Mouse (Mus musculus): ENCODE data around the gene Sarnp. TPM values are rescaled to one million over a fixed set of nuclear protein-coding genes. Genes with fewer than 3 reads are reported as not detected.
A peak's percentile ranks its signal among the peaks of the same experiment; 100 is the strongest.

The Sarnp gene
- polyA plus RNA-seq, 1 experiment = 45.2 TPM

DNA sequence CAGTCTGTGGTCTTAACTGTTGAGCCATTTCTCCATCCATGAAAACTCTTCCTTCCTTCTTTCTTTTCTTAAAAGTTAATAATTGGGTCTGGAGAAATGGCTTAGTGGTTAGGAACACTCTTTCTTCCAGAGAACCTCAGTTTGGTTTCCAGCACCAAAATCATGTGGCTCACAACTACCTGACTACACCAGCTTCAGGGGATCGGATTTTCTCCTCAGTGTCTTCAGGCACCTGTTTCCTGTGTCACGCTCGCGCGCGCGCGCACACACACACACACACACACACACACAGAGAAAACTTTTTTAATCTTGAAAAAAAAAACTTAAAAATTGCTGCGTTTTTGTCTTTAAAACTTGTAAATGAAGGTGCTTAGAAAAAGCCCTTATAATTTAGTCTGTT, 6.7 kb downstream of the Sarnp start:
- WGBS = 82% methylated on average over 9 of the region's 9 CpGs
- Histone ChIP-seq H3K4me1 (ENCODE audit: control insufficient read depth, insufficient read depth, low read length) (no peaks in the 10 kb centered on the region; the same call in 1 of the 2 replicates), H3K4me3 (replicated peaks; ENCODE audit: control insufficient read depth, low read depth, low read length) (no peak overlapping the region), H3K27ac (ENCODE audit: control insufficient read depth, insufficient read depth, low read depth, low read length, poor library complexity) (no peak overlapping the region)
- TF ChIP-seq CTCF (IDR thresholded peaks at IDR 0.05; ENCODE audit: control insufficient read depth, insufficient read depth, low read length) (no peak), POLR2A (IDR thresholded peaks at IDR 0.05; ENCODE audit: borderline replicate concordance, control insufficient read depth, low read depth, low read length) (no peak)

DNA sequence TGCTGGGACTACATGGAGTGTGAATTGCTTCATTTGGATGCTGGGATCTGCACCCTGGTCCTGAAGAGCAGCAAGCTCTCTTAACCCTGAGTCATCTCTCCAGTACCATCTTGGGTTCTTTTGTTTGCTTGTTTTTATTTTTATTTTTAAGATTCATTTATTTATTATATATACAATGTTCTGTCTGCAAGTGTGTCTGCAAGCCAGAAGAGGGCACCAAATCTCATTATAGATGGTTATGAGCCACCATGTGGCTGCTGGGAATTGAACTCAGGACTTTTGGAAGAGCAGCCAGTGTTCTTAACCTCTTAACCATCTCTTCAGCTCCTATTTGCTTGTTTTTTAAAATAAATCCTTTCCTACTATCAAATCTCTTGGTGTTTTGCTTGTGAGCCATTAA, 20.3 kb downstream of the Sarnp start:
- H3K4me3 ChIP-seq (replicated peaks; ENCODE audit: control insufficient read depth, low read depth, low read length) = no peak overlapping the region
- no peaks in the 10 kb centered on the region for H3K4me1 ChIP-seq (ENCODE audit: control insufficient read depth, insufficient read depth, low read length)
- no peak overlapping the region for H3K27ac ChIP-seq (ENCODE audit: control insufficient read depth, insufficient read depth, low read depth, low read length, poor library complexity)
- TF ChIP-seq CTCF (IDR thresholded peaks at IDR 0.05; ENCODE audit: control insufficient read depth, insufficient read depth, low read length) = no peak
- TF ChIP-seq POLR2A (IDR thresholded peaks at IDR 0.05; ENCODE audit: borderline replicate concordance, control insufficient read depth, low read depth, low read length) = no peak

DNA sequence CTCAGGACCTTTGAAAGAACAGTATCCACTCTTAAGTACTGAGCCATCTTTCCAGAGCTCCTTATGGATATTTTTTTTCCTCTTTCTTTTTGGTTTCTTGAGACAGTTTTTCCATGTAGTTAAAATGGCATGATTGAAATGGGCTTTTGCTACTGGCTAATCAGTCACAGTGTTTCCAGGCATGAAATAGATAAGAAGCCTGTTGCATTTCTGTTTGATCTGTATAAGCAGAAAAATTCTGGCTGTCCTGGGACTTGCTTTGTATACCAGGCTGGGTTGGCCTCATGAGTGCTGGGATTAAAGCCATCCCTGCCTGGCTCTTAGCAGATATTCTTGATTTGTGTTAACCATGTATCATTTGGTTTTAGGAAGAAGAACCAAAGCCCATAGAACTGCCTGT, 22.3 kb downstream of the Sarnp start:
- Histone ChIP-seq H3K4me3 (replicated peaks; ENCODE audit: control insufficient read depth, low read depth, low read length) (no peak overlapping the region), H3K27ac (ENCODE audit: control insufficient read depth, insufficient read depth, low read depth, low read length, poor library complexity) (no peak overlapping the region), H3K4me1 (ENCODE audit: control insufficient read depth, insufficient read depth, low read length) (no peaks in the 10 kb centered on the region)
- TF ChIP-seq CTCF (IDR thresholded peaks at IDR 0.05; ENCODE audit: control insufficient read depth, insufficient read depth, low read length) = no peak
- TF ChIP-seq POLR2A (IDR thresholded peaks at IDR 0.05; ENCODE audit: borderline replicate concordance, control insufficient read depth, low read depth, low read length) = no peak

DNA sequence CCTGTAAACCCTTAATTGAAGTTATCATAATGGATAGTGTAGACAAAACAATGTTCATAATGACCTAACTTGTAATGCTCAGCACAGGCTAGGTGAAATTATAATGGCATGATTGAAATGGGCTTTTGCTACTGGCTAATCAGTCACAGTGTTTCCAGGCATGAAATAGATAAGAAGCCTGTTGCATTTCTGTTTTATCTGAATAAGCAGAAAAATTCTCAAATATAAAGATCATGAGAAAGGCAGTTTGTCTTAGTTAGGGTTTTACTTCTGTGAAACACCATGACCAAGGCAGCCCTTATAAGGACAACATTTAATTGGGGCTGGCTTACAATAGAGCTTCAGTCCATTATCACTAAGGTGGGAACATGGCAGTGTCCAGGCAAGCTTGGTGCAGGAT, 23.5 kb downstream of the Sarnp start:
- TF ChIP-seq CTCF (IDR thresholded peaks at IDR 0.05; ENCODE audit: control insufficient read depth, insufficient read depth, low read length) (no peak), POLR2A (IDR thresholded peaks at IDR 0.05; ENCODE audit: borderline replicate concordance, control insufficient read depth, low read depth, low read length) (no peak)
- H3K4me3 ChIP-seq (replicated peaks; ENCODE audit: control insufficient read depth, low read depth, low read length) = no peak overlapping the region
- H3K27ac ChIP-seq (ENCODE audit: control insufficient read depth, insufficient read depth, low read depth, low read length, poor library complexity) = no peak overlapping the region
- no peaks in the 10 kb centered on the region for H3K4me1 ChIP-seq (ENCODE audit: control insufficient read depth, insufficient read depth, low read length)

DNA sequence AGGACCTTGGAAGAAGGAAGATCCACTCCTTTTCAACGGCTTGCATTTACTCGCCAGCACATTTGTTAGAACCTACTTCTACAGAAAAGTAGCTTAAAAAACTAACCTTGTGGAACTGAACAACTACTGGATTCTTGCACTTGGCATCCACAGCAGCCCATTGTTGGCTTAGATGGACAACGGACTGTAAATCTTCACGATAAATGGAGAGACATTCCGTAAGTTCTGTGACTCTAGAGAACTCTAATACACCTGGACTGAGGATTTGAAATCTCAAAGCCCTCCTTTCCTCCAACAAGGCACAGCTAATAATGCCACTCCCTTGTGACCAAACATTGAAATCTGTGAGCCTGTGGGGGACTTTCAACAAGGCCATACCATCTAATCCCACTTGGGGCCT, 26.1 kb downstream of the Sarnp start:
- TF ChIP-seq CTCF (IDR thresholded peaks at IDR 0.05; ENCODE audit: control insufficient read depth, insufficient read depth, low read length) (no peak), POLR2A (IDR thresholded peaks at IDR 0.05; ENCODE audit: borderline replicate concordance, control insufficient read depth, low read depth, low read length) (no peak)

DNA sequence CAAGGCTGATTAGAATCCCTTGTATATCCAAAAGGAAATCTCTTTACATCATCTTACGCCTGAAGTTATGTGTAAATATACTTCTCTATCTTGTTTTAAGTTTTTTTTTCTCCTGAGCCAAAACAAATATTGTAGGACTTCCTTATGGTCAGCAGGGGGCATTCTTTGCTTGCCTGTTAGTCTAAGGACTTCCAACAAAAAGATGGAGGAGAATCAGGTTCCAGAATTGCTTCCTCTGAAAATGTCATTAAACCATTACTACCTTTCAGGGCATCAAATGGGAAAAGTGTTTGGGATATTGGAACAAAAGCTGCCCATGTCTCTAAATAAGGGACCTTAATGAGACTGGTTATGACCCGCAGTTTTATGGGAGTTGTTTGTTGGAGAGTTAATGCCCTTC, 28.4 kb downstream of the Sarnp start:
- H3K4me1 ChIP-seq (ENCODE audit: control insufficient read depth, insufficient read depth, low read length) = no peaks in the 10 kb centered on the region
- WGBS = 83% methylated on average over 2 of the region's 2 CpGs
- TF ChIP-seq CTCF (IDR thresholded peaks at IDR 0.05; ENCODE audit: control insufficient read depth, insufficient read depth, low read length) (peak; percentile 10; the same call in 1 of the 2 replicates), POLR2A (IDR thresholded peaks at IDR 0.05; ENCODE audit: borderline replicate concordance, control insufficient read depth, low read depth, low read length) (no peak)
- no peak overlapping the region for H3K27ac ChIP-seq (ENCODE audit: control insufficient read depth, insufficient read depth, low read depth, low read length, poor library complexity)
- no peak overlapping the region for H3K4me3 ChIP-seq (replicated peaks; ENCODE audit: control insufficient read depth, low read depth, low read length)

More for the DNA sequence above, 26.1 kb downstream of the Sarnp start:
- Histone ChIP-seq H3K4me1 (ENCODE audit: control insufficient read depth, insufficient read depth, low read length) (no peaks in the 10 kb centered on the region), H3K4me3 (replicated peaks; ENCODE audit: control insufficient read depth, low read depth, low read length) (no peak overlapping the region), H3K27ac (ENCODE audit: control insufficient read depth, insufficient read depth, low read depth, low read length, poor library complexity) (no peak overlapping the region)
- 95% methylated on average over 5 of the region's 5 CpGs for WGBS

DNA sequence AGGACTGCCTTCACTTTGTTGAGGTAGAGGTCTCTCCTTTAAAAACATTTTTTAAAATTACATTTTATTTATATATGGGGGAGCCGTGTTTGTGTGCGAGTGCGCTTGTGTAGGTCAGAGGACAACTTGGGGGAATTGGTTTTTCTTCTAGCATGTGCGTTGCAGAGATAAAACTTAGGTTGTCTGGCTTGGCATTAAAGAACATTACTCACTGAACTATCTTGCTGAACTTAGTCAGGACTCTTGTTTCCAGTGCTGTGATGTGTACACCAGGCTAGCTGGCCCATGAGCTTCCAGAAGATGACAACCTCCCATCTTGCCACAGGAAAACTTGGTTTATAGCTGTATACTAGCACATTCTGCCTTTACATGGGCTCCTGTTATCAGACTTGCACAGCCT, 29.5 kb downstream of the Sarnp start:
- 72% methylated on average over 4 of the region's 4 CpGs for WGBS
- H3K4me1 ChIP-seq (ENCODE audit: control insufficient read depth, insufficient read depth, low read length) = no peaks in the 10 kb centered on the region
- no peak overlapping the region for H3K27ac ChIP-seq (ENCODE audit: control insufficient read depth, insufficient read depth, low read depth, low read length, poor library complexity)
- TF ChIP-seq POLR2A (IDR thresholded peaks at IDR 0.05; ENCODE audit: borderline replicate concordance, control insufficient read depth, low read depth, low read length) (no peak), CTCF (IDR thresholded peaks at IDR 0.05; ENCODE audit: control insufficient read depth, insufficient read depth, low read length) (no peak)
- no peak overlapping the region for H3K4me3 ChIP-seq (replicated peaks; ENCODE audit: control insufficient read depth, low read depth, low read length)

DNA sequence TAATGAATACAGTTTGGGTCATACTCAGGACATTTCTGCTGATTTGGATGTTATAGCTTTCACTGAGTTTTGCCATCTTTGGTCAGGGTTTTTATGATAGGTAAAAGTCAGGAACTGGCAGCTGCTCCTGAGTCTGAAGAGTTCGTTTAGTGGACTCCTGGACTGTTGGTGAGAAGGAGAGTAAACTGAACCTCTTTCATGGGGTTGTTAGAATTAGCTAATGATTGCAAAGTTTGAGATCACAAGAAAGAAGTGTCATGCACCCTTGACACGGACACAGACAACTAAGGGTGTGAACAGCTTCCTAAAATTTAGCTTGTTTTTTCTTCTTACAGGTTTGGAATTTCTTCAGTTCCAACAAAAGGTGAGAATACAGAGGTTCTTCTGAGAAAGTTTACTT, 31.3 kb downstream of the Sarnp start:
- Histone ChIP-seq H3K4me1 (ENCODE audit: control insufficient read depth, insufficient read depth, low read length) (no peaks in the 10 kb centered on the region), H3K4me3 (replicated peaks; ENCODE audit: control insufficient read depth, low read depth, low read length) (no peak overlapping the region), H3K27ac (ENCODE audit: control insufficient read depth, insufficient read depth, low read depth, low read length, poor library complexity) (no peak overlapping the region)
- WGBS = 74% methylated on average over 2 of the region's 2 CpGs
- TF ChIP-seq CTCF (IDR thresholded peaks at IDR 0.05; ENCODE audit: control insufficient read depth, insufficient read depth, low read length) (no peak), POLR2A (IDR thresholded peaks at IDR 0.05; ENCODE audit: borderline replicate concordance, control insufficient read depth, low read depth, low read length) (no peak)

DNA sequence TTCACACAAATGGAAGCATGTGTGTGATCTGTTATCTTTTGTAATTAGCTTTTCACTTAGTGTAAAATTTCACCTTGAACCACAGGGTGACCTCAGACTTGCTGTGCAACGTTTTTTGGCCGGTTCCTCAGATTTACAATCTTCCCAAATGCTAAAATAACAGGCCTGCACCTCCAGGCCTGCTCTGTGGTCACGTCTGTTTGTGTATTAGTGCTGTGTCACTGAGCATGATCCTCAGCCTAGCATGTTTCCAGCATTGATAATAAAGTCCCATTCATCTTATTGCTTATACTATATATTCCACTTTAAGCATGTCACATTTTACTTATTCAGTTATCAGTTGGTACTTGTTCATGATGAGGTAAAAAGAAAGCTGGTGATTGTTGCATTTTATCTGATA, 33.2 kb downstream of the Sarnp start:
- Histone ChIP-seq H3K27ac (ENCODE audit: control insufficient read depth, insufficient read depth, low read depth, low read length, poor library complexity) (no peak overlapping the region), H3K4me3 (replicated peaks; ENCODE audit: control insufficient read depth, low read depth, low read length) (no peak overlapping the region), H3K4me1 (ENCODE audit: control insufficient read depth, insufficient read depth, low read length) (no peaks in the 10 kb centered on the region)
- 45% methylated on average over 3 of the region's 3 CpGs for WGBS
- no peak for TF ChIP-seq POLR2A (IDR thresholded peaks at IDR 0.05; ENCODE audit: borderline replicate concordance, control insufficient read depth, low read depth, low read length)
- TF ChIP-seq CTCF (IDR thresholded peaks at IDR 0.05; ENCODE audit: control insufficient read depth, insufficient read depth, low read length) = no peak

Data from bone marrow, adult 2 months (tissue).